Mouse (Mus musculus): ENCODE results near the gene Samd10. TPM values are rescaled to one million over a fixed set of nuclear protein-coding genes. Genes with fewer than 3 reads are reported as not detected.

Gene Samd10
- total RNA-seq, 2 experiments from 2014 or later: 11.9 to 12.2 TPM

- Histone ChIP-seq H3K27ac (no peak overlapping the region), H3K4me3 (no peak overlapping the region)
- TF ChIP-seq CTCF (conservative IDR thresholded peaks at IDR 0.05): no peak
- DNase-seq (ENCODE audit: low spot score in 2 of 2): no peak
Observed at GRCm38 (mm10) chr2:181579681-181580080, 19.3 kb downstream of the Samd10 start.

- no peak overlapping the region for H3K4me3 ChIP-seq
- H3K27ac ChIP-seq: no peak overlapping the region
- no peak for TF ChIP-seq CTCF (conservative IDR thresholded peaks at IDR 0.05)
- DNase-seq (ENCODE audit: low spot score in 2 of 2): peak in 1 of 2 experiments; percentile 11
Observed at GRCm38 (mm10) chr2:181578790-181579618, 20.0 kb downstream of the Samd10 start.

- no peak for TF ChIP-seq CTCF (conservative IDR thresholded peaks at IDR 0.05)
- Histone ChIP-seq H3K4me3 (no peak overlapping the region), H3K27ac (no peak overlapping the region)
- DNase-seq (ENCODE audit: low spot score in 2 of 2): no peak
Observed at GRCm38 (mm10) chr2:181577981-181578581, 20.9 kb downstream of the Samd10 start.

- Histone ChIP-seq H3K27ac (no peak overlapping the region), H3K4me3 (no peak overlapping the region)
- no peak for TF ChIP-seq CTCF (conservative IDR thresholded peaks at IDR 0.05)
- DNase-seq (ENCODE audit: low spot score in 2 of 2): no peak
Observed at GRCm38 (mm10) chr2:181577126-181577525, 21.9 kb downstream of the Samd10 start.

GRCm38 (mm10) chr2:181576613-181577012 is 22.4 kb downstream of the Samd10 start:
- Histone ChIP-seq H3K27ac (no peak overlapping the region), H3K4me3 (no peak overlapping the region)
- TF ChIP-seq CTCF (conservative IDR thresholded peaks at IDR 0.05): no peak
- DNase-seq (ENCODE audit: low spot score in 2 of 2): no peak

GRCm38 (mm10) chr2:181574921-181575545 is 24.0 kb downstream of the Samd10 start:
- DNase-seq (ENCODE audit: low spot score in 2 of 2): no peak
- Histone ChIP-seq H3K27ac (no peak overlapping the region), H3K4me3 (no peak overlapping the region)
- TF ChIP-seq CTCF (conservative IDR thresholded peaks at IDR 0.05): no peak

GRCm38 (mm10) chr2:181573961-181574360 is 25.1 kb downstream of the Samd10 start:
- no peak for TF ChIP-seq CTCF (conservative IDR thresholded peaks at IDR 0.05)
- no peak for DNase-seq (ENCODE audit: low spot score in 2 of 2)
- Histone ChIP-seq H3K27ac (no peak overlapping the region), H3K4me3 (no peak overlapping the region)

- no peak for TF ChIP-seq CTCF (conservative IDR thresholded peaks at IDR 0.05)
- no peak overlapping the region for H3K27ac ChIP-seq
Observed at GRCm38 (mm10) chr2:181572921-181573920, 25.8 kb downstream of the Samd10 start.

GRCm38 (mm10) chr2:181571941-181572670 is 26.9 kb downstream of the Samd10 start:
- Histone ChIP-seq H3K27ac (no peak overlapping the region), H3K4me3 (no peak overlapping the region)
- TF ChIP-seq CTCF (conservative IDR thresholded peaks at IDR 0.05): no peak
- no peak for DNase-seq (ENCODE audit: low spot score in 2 of 2)

More at GRCm38 (mm10) chr2:181572921-181573920, 25.8 kb downstream of the Samd10 start:
- H3K4me3 ChIP-seq: no peak overlapping the region
- no peak for DNase-seq (ENCODE audit: low spot score in 2 of 2)

- Histone ChIP-seq H3K4me3 (no peak overlapping the region), H3K27ac (no peak overlapping the region)
- no peak for DNase-seq (ENCODE audit: low spot score in 2 of 2)
- no peak for TF ChIP-seq CTCF (conservative IDR thresholded peaks at IDR 0.05)
Observed at GRCm38 (mm10) chr2:181570921-181571595, 28.0 kb downstream of the Samd10 start.

- Histone ChIP-seq H3K27ac (no peak overlapping the region), H3K4me3 (no peak overlapping the region)
- no peak for DNase-seq (ENCODE audit: low spot score in 2 of 2)
- no peak for TF ChIP-seq CTCF (conservative IDR thresholded peaks at IDR 0.05)
Observed at GRCm38 (mm10) chr2:181570375-181570774, 28.6 kb downstream of the Samd10 start.
